Mouse (Mus musculus) CH12F3 (cell line): ENCODE measurements around the gene Fbxo21.

Experiments used
- in situ Hi-C: fragments of 300-500 bp; cut with MboI; formaldehyde crosslinking; loops from 2 replicates; pipeline ENCODE4 v1.14.3; 2020; ENCODE audit warnings: low sequenced_read_pairs

The Fbxo21 gene

GRCm38 (mm10) chr5:118037798-118038484 is 61.4 kb downstream of the Fbxo21 start:
- in situ Hi-C loops = no loop called here

DNA sequence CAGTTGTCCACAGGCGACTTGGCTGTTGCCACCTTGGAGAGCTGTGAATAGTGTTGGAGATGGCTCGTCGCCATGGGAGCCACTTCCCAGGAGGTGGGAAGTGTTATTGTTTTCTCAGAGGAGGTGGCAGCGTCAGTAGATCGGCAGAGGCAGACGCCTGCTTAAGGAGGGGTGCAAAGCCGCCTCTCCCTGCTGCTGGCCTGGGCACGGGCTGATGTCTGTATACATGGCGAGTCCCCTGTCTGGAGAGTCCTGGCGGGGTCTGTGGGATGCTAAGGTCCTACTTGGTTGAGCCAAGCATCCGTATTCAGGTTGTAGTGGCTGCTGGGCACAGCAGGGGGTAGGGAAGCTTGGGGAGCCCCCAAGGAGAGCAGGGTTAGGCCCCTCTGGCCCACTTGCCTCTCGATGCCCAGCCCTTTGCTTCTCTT is 62.7 kb downstream of the Fbxo21 start:
- in situ Hi-C loops = no loop called here

GRCm38 (mm10) chr5:118042599-118042998 is 66.1 kb downstream of the Fbxo21 start:
- in situ Hi-C loops = no loop called here

DNA sequence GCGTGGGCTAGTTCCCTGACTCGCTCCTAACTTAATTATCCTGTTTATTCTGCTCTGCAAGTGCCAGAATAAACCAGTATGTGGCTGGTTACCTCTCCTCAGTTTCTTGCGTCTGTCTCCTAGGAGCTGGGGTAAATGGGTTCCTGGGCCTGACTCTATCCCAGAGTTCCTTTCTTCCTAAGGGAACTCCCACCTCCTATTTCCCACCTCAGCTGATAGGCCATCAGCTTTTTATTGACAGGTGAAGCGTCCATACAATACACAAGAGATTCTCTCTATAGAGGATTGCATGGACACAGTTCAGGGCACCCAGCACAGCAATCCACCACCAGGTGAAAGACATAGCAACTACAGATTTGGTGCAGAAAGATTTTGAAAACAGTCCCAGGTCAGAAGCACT is 67.2 kb downstream of the Fbxo21 start:
- in situ Hi-C loops = no loop called here

DNA sequence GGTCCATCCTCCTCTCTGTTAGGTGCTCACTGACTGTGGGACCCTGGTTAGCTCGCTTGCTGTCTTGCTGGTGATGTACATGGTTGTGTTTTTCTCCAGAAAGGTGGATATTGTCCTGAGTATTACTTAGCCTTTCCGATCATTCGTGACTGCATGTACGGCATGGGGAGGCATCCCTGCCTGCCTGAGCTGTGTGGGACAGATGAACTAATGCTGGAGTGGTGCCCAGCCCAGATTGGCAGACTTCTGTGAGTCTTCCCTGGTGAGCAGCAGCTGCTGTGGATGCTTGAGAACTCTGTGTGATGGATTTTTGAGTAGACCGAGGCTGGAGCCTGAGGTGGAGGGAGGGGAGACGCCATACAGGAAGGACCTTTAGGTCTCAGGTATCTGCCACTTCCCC is 68.4 kb downstream of the Fbxo21 start:
- in situ Hi-C loops = no loop called here

DNA sequence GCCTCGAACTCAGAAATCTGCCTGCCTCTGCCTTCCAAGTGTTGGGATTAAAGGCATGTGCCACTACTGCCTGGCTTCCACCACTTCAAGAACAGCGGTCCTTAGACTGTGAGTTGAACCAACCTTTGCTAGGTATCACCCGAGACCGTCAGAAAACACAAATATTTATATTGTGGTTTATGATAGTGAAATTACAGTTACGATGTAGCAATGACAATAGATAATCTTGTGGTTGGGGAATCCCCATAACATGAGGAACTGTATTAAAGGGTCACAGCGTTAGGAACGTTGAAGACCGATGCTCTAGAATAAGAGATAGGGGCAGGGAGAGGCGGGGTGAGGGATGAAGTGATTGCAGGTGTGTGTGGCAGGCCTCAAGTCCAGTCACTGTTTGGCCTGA is 68.9 kb downstream of the Fbxo21 start:
- in situ Hi-C loops = no loop called here

DNA sequence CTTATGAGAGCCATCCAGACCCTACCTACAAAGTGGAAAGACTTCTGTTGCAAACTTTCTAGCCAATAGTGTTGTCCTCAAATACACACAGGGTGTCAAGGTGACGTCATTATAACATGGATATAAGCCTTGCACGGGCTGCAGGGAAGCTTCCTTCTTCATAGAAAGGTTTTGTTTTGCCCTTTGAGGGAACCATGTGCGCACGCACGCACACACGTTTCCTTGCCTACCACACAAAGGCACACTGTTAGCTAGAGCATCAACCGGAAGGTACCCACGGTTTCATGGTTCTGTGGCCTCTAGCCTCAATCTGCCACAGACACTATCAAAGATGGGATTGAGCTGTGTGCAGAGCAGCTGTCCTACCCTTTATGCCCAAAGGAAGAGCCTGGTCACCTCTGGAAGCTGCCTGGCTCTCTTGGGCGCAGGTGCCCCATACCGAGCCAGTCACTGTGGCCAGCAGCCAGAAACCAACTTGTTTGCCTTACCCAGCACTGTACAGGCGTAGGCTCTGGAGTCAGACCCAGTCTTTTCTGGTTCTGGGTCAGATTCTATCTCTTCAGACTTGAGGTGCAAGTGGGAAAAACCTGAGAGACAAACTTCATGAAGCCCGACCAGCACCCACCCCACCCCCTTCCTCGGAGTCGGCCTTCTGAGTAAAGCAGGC is 70.7 kb downstream of the Fbxo21 start:
- in situ Hi-C loops = no loop called here

DNA sequence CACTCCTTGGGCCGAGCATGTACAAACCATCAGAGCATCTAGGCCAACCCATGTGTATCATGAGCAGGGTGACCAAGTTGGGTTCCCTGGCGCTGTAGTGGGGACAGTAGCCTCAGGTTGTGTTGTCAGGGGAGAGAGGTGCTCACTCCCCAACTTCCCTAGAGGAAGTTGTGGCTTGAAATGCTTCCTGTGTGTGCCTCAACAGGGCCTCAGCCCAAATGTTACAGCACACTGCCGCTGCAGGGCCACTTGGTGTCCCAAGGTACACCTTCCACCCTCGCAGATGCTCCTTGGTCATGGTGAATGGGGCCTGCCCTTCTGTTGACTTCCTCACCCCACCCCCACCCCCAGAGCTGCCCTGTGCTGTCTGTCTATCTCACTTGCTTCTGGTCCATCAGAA is 71.9 kb downstream of the Fbxo21 start:
- in situ Hi-C loops = no loop called here

DNA sequence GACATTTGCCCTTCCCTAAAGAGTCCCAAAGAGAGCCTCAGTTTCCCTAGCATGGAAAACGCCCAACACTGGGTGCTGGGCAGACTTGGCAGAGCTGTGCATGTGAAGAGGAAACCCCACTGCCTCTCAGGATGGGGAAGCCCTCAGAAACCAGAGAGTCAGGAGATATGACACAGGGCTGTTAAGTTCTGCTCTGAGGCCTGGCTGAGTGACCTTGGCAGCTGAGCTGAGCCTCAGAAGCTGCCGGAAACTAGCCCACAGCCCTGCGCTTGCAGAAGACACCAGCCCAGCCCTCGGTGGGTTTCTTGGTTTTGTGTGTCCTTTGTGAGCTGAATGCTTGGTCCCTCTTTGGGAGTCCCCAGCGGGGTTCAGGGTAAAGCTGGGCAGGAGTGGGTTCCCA is 72.4 kb downstream of the Fbxo21 start:
- in situ Hi-C loops = no loop called here

DNA sequence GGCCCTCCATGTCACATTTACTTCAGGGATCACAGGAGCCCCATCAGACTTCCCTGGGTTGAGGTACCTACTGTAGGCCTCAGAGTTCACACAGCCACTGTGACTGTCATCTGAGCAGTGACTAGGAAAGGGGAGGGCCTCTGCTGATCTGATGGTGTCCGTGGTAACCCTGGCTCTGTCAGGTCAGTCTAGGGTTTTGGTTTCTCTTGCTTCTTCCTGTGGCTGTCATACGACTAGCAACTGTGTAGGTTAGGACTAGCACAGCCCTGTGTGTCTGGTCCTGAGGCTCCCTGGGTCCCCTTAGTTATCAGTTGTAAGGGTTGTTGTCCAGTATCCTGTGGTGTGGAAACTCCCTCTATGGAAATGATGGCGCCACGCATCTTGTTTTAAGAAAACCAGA is 74.2 kb downstream of the Fbxo21 start:
- in situ Hi-C loops = no loop called here

- in situ Hi-C loops = no loop called here
Measured at GRCm38 (mm10) chr5:118051981-118052662, 75.6 kb downstream of the Fbxo21 start.

GRCm38 (mm10) chr5:118053205-118053604 is 76.7 kb downstream of the Fbxo21 start:
- in situ Hi-C loops = no loop called here

DNA sequence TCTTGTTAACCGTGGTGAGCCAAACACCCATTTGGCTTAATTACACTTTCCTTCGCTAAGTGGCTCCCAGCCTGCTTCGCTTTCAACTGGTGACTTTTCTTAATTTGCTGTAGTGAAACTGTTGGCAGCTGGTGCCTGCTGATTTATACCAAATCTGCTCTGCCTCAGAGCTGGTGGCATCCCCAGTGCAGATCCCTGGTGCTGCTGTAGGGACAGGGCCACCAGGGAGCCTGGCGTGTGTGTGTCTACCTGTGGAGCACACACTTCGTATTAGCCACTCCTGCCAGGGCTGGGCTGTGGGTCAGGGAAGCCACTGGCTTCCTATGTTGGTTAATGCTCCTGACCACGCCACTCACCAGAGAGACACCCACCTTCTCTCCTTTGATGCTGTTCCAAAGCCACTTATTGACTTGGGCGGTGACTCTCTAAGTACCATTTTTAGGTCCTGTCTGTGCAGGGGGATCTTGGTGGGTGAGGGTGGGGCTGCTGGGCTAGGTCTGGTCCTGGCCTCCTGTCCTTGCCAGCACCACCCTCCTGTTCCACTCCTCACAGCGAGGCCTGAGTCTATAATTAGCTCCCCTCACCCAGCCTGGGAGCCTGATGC is 81.1 kb downstream of the Fbxo21 start:
- in situ Hi-C loops = no loop called here

GRCm38 (mm10) chr5:118058858-118059257 is 82.3 kb downstream of the Fbxo21 start:
- in situ Hi-C loops = no loop called here

DNA sequence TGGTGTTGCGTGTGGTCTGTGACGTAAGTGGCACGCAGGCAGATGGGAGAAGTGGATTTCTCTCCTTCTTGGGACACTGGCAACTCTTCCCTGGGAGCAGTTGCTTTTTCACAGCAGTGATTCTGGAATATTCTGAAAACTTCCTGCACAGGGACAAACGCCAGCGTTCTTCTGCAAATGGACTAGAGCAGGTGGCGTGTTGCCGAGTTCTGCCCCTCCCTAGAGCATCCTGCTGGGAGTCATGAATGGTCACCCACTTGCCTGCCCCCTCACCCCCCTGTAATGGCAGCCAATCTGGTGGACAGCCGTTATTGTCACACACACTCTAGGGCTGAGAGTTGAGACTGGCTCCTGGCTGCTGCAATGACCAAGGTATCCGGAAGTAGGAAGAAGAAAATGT is 83.1 kb downstream of the Fbxo21 start:
- in situ Hi-C loops = no loop called here
